Comparison of ENCODE assay signal across 17 mouse cellular contexts in the genomic region with DNA sequence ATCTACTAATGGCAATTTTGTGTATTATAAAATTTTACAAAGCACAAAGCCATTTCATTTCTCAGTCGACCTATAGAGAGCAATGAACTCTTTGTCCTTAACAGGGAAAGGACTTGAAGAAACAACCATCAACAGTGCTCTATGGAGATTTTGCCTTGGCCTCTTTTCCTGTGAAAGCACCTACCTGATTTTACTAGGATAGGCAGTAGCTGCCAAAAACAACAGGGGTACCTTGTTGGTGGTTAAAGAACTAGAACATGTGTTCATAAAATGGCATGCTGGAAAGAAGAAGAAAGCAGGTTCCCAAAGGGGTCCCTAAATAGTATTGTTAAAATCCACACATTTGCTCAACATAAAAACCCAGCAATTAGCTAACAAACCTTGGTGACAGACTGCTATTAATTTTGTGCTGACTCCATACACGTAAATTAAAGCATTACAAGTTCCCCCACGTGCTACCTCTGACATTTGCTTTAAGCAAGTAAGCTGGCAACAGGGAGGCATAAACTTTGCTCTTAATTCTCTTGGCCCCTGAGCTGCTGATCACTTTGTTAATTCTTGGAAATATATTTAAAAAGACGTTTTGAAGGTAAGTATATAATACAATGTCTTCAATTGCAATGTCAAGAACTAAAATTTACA.
"Had no signal": no experiment of that assay in that cellular context is flagged by ENCODE, and none has a peak within 500 bp of the region (broad histone marks: within the 10 kb centered on the region; RNA-seq: fewer than 3 reads in every experiment).

No protein-coding gene starts in this region.

- H3K9me3 ChIP-seq: lung, embryonic 15.5 days; megakaryocyte, embryonic 14.5 days; midbrain, embryonic 13.5 days; midbrain, embryonic 15.5 days; neural tube, embryonic 12.5 days; stomach, embryonic 15.5 days had no signal

- H3K36me3 ChIP-seq: lung, embryonic 15.5 days; midbrain, embryonic 13.5 days; midbrain, embryonic 15.5 days; neural tube, embryonic 12.5 days; stomach, embryonic 15.5 days had no signal

- H3K4me3 ChIP-seq: lung, embryonic 15.5 days; megakaryocyte, embryonic 14.5 days; midbrain, embryonic 13.5 days; midbrain, embryonic 15.5 days; neural tube, embryonic 12.5 days; stomach, embryonic 15.5 days had no signal

- H3K4me1 ChIP-seq: lung, embryonic 15.5 days; megakaryocyte, embryonic 14.5 days; midbrain, embryonic 13.5 days; midbrain, embryonic 15.5 days; neural tube, embryonic 12.5 days; stomach, embryonic 15.5 days had no signal

- H3K9ac ChIP-seq: lung, embryonic 15.5 days; midbrain, embryonic 13.5 days; midbrain, embryonic 15.5 days; neural tube, embryonic 12.5 days; stomach, embryonic 15.5 days had no signal

- ATAC-seq: lung, postnatal 0 days; midbrain, embryonic 13.5 days; midbrain, embryonic 15.5 days had no signal

- H3K4me2 ChIP-seq: lung, embryonic 15.5 days; midbrain, embryonic 11.5 days; midbrain, embryonic 13.5 days; midbrain, embryonic 15.5 days; neural tube, embryonic 12.5 days; stomach, embryonic 15.5 days had no signal

- DNase-seq: lung, adult 2 months; lung, postnatal 14 days; lung, postnatal 36 days; right cerebral cortex, postnatal 14 days; thymus, adult 18-20 months; thymus, postnatal 25 days; thymus, postnatal 4 days had no signal

- H3K27ac ChIP-seq: lung, embryonic 15.5 days; macrophage; midbrain, embryonic 13.5 days; midbrain, embryonic 15.5 days; neural tube, embryonic 12.5 days; stomach, embryonic 15.5 days; stomach, postnatal 0 days had no signal

- H3K27me3 ChIP-seq: lung, embryonic 15.5 days; megakaryocyte, embryonic 14.5 days; midbrain, embryonic 13.5 days; midbrain, embryonic 15.5 days; neural tube, embryonic 12.5 days; stomach, embryonic 15.5 days had no signal
